Mouse (Mus musculus) urinary bladder, postnatal 36 days (tissue): ENCODE measurements around the gene 4931414P19Rik.

ENCODE experiments used
- DNase-seq, 2 experiments: peaks; one replicate each; pipeline ENCODE4 v3.0.0; 2022; ENCODE audit warnings: low spot score in 2 of 2, mixed read lengths in 1 of 2

4931414P19Rik gene

GRCm38 (mm10) chr14:54605752-54606321, at the start of gene 4931414P19Rik:
Gene 4931414P19Rik, minus strand, starts transcription at chr14:54605993.
- DNase-seq = peak; percentile 67 to 79

- peak; percentile 71 to 88 for DNase-seq
These were observed 47.7 kb upstream of the 4931414P19Rik start for GRCm38 (mm10) chr14:54653496-54653895.

- DNase-seq = no peak
These were observed 47.0 kb upstream of the 4931414P19Rik start for GRCm38 (mm10) chr14:54652787-54653186.

GRCm38 (mm10) chr14:54651556-54651955, 45.8 kb upstream of the 4931414P19Rik start:
- no peak for DNase-seq

GRCm38 (mm10) chr14:54650621-54651454, 45.0 kb upstream of the 4931414P19Rik start:
- peak; percentile 70 to 80 for DNase-seq

GRCm38 (mm10) chr14:54647900-54648299, 42.1 kb upstream of the 4931414P19Rik start:
- no peak for DNase-seq

GRCm38 (mm10) chr14:54646898-54647636, 41.3 kb upstream of the 4931414P19Rik start:
- no peak for DNase-seq

GRCm38 (mm10) chr14:54646455-54646854, 40.7 kb upstream of the 4931414P19Rik start:
- DNase-seq = no peak

GRCm38 (mm10) chr14:54644294-54644693, 38.5 kb upstream of the 4931414P19Rik start:
- DNase-seq = no peak

- no peak for DNase-seq
These were observed 37.2 kb upstream of the 4931414P19Rik start for GRCm38 (mm10) chr14:54643011-54643410.

GRCm38 (mm10) chr14:54642224-54642944, 36.6 kb upstream of the 4931414P19Rik start:
- no peak for DNase-seq

- peak; percentile 85 to 89 for DNase-seq
These were observed 35.6 kb upstream of the 4931414P19Rik start, which contains the start of gene Cdh24 for GRCm38 (mm10) chr14:54641305-54641969. Gene Cdh24, minus strand, starts transcription at chr14:54641364.

GRCm38 (mm10) chr14:54640946-54641304, 35.1 kb upstream of the 4931414P19Rik start, which contains the start of gene Gm17606:
Gene Gm17606, plus strand, starts transcription at chr14:54640952.
- DNase-seq = no peak

GRCm38 (mm10) chr14:54640121-54640520, 34.3 kb upstream of the 4931414P19Rik start:
- DNase-seq = no peak

- no peak for DNase-seq
These were observed 32.4 kb upstream of the 4931414P19Rik start for GRCm38 (mm10) chr14:54638210-54638609.

- DNase-seq = peak in 1 of 2 experiments; percentile 35
These were observed 31.2 kb upstream of the 4931414P19Rik start for GRCm38 (mm10) chr14:54636954-54637353.

- no peak for DNase-seq
These were observed 28.4 kb upstream of the 4931414P19Rik start for GRCm38 (mm10) chr14:54634182-54634581.

- DNase-seq = no peak
These were observed 26.5 kb upstream of the 4931414P19Rik start for GRCm38 (mm10) chr14:54632252-54632651.

- DNase-seq = no peak
These were observed 25.4 kb upstream of the 4931414P19Rik start for GRCm38 (mm10) chr14:54631240-54631599.

GRCm38 (mm10) chr14:54630583-54631239, 24.9 kb upstream of the 4931414P19Rik start:
- no peak for DNase-seq

- DNase-seq = no peak
These were observed 24.0 kb upstream of the 4931414P19Rik start for GRCm38 (mm10) chr14:54629797-54630196.
